Mouse (Mus musculus): ENCODE results near the gene Mroh8. TPM values are rescaled to one million over a fixed set of nuclear protein-coding genes. Genes with fewer than 3 reads are reported as not detected.
A peak's percentile ranks its signal among the peaks of the same experiment; 100 is the strongest.

Mroh8 gene
- polyA plus RNA-seq, 1 experiment from 2014 or later: 0.44 TPM

DNA sequence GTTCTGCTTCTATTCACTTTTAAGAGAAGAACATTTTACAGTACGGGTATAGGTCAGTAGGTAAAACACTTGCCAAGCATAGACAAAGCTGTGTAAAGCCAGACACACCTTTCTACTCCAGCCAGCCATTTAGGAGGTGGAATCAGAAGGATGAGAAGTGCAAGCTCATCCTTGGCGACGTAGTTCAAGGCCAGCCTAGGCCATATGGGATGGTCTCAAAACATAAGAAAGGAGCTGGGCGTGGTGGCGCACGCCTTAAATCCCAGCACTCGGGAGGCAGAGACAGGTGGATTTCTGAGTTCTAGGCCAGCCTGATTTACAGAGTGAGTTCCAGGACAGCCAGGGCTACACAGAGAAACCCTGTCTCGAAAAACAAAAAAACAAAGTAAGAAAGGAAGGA lies 30.3 kb upstream of the Mroh8 start:
- H3K27me3 ChIP-seq (ENCODE audit: insufficient read depth, poor library complexity, severe bottlenecking): no peaks in the 10 kb centered on the region
- WGBS: 98% methylated on average over 8 of the region's 8 CpGs
- no peak for DNase-seq (ENCODE audit: low spot score)
- H3K4me1 ChIP-seq (replicated peaks): no peaks in the 10 kb centered on the region
- peaks cover 98% of the 10 kb centered on the region for H3K36me3 ChIP-seq
- no peaks in the 10 kb centered on the region for H3K9me3 ChIP-seq
- H3K27ac ChIP-seq: no peak overlapping the region
- H3K4me3 ChIP-seq: no peak overlapping the region

DNA sequence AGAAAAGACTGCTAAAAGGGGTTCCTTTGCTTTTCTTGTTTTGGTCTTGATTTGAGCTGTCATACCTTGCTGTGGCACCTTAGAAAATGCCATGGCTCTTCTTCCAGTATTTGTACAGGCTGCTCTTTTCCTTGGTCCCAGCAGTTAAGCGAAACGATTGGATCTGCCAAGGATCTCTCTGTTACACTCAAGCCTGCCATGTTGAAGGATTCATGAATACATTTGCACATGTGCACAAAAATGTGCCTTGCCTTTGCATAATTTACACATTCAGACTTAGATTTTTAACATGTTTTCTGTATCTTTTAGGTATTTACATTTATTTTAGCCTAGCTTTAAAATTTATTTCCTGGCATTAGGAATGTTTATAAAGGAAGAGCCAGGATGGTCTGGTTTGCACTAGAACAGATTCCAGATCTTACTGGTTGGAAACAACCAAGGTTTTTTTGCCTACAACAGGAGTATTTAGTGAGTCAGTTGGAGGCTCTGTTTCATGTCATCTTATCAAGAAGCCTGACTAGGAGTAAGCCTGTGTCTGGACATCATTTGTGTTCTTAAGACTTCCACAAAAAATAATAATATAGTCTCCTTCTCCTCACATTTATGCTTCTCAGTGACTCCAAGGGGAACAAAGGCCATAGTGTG lies 29.0 kb upstream of the Mroh8 start:
- Histone ChIP-seq H3K4me1 (replicated peaks) (no peaks in the 10 kb centered on the region), H3K4me3 (no peak overlapping the region), H3K36me3 (peaks cover 98% of the 10 kb centered on the region), H3K27ac (no peak overlapping the region), H3K27me3 (ENCODE audit: insufficient read depth, poor library complexity, severe bottlenecking) (no peaks in the 10 kb centered on the region), H3K9me3 (no peaks in the 10 kb centered on the region)
- DNase-seq (ENCODE audit: low spot score): no peak
- 98% methylated on average over 2 of the region's 2 CpGs for WGBS

DNA sequence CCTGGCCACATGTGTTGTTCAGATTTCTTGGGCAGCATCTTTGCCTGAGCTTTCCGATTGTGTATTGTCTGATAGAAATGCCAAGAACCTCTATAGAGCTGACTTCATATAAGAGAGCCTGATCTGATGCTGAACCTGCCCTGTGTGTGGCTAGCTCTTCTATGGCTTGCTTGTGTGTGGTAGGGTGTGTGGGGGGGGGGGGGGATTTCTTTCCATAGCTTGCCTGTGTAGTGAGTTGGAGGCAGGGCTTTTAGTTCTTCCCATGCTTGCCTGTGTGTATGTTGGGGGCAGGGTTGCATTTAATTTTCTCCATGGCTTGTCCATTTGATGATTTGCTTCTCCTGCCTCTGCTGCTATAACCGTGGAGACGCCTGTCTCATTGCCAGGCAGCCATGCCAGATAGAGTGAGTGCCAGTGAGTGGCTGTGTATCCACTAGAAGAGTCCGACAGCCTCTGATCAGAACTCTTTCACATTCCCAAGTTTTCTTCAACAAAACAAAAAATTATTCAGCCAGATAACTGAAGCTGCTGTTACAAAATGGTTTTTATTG lies 28.4 kb upstream of the Mroh8 start:
- 91% methylated on average over 4 of the region's 4 CpGs for WGBS
- no peak overlapping the region for H3K27ac ChIP-seq
- peaks cover 98% of the 10 kb centered on the region for H3K36me3 ChIP-seq

DNA sequence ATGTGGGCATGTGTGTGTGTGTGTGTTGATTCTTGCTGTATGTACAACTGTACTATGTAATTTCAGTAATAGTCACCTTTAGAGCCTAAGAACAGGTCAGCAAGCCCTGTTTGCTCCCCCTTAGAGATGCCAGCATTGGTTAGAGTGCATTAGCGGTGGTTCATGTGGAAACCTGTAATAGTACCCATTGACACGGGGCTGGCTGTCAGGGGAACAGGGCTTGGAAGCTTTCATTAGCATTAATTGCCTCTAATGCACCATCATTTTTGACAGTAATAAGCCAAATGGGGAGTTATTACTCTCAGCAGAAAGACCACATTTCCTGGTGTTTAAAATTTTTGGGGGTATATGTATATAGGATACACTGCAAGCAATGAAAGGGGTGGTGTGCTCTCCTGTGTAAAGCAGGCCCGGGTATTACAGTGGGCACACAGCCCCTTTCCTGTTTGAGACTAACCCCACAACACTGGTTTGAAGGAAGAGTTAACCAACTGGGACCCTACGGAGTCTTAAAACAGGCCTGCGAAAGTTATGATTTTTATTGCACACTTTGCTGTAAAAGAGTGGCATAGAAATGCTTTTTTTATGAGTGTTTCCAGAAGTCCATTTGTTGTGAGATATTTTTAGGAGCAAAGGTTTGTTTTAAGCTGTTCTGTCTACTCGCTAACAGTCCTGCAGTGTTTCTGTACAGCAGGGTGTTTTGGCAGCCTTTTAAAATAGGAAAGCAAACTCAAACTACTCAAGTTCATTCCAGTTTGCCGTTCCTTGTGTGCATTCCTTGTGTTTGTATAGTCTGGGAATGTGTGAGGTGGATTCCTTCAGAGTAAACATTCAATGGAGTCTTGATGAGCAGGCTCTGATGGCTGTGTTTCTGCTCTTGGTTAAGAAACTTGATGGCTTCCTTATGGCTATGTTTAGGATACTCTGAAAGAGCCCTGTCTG lies 27.0 kb upstream of the Mroh8 start:
- Histone ChIP-seq H3K27ac (no peak overlapping the region), H3K36me3 (peaks cover 98% of the 10 kb centered on the region), H3K4me1 (replicated peaks) (no peaks in the 10 kb centered on the region), H3K27me3 (ENCODE audit: insufficient read depth, poor library complexity, severe bottlenecking) (no peaks in the 10 kb centered on the region), H3K9me3 (no peaks in the 10 kb centered on the region), H3K4me3 (no peak overlapping the region)
- DNase-seq (ENCODE audit: low spot score): no peak
- 92% methylated on average over 7 of the region's 7 CpGs for WGBS

More for the DNA sequence above, 28.4 kb upstream of the Mroh8 start:
- Histone ChIP-seq H3K4me3 (no peak overlapping the region), H3K9me3 (no peaks in the 10 kb centered on the region), H3K27me3 (ENCODE audit: insufficient read depth, poor library complexity, severe bottlenecking) (no peaks in the 10 kb centered on the region), H3K4me1 (replicated peaks) (no peaks in the 10 kb centered on the region)
- DNase-seq (ENCODE audit: low spot score): no peak

DNA sequence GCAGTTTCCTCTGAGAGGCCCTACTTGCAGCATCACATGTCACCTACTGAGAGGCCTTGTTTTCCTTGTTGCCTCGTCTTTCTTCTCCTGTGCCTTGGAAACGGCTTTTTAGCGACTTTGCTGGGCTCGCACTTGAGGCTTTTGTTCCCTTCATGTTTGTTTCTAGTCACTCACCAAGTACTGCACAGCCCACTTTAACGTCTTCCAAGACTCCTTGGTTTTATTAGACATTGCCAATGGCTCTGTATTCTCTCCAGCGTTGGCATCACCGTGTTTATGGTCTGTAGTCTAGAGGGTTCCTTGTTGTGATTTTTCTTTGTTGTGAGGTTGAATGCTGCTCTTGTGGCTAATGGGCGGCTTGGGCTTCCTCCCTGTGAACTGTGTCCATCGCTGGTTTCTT lies 23.7 kb upstream of the Mroh8 start:
- Histone ChIP-seq H3K36me3 (peaks cover 97% of the 10 kb centered on the region), H3K27ac (no peak overlapping the region; the same call in 1 of the 2 replicates)

DNA sequence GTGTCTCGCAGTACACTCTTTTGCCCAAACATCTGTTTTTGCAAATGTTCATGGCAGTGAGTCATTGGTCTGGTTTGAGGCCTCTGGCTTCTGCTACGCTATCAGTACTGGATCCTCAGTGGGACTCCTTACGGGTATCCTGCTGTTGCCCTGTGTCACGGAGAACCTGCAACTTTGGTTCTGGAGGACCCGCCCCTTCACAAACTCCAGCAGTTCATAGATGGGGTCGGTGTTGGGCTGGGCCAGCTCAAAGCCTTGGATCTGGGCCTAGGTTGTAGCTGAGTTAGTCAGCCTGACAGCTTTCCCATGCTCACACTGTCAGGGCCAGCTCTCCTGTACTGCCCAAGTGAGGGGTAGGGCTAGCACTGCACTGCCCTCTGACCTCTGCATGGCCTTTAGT lies 20.7 kb upstream of the Mroh8 start:
- H3K27me3 ChIP-seq (ENCODE audit: insufficient read depth, poor library complexity, severe bottlenecking): no peaks in the 10 kb centered on the region
- no peak for DNase-seq (ENCODE audit: low spot score)
- no peaks in the 10 kb centered on the region for H3K9me3 ChIP-seq
- peaks cover 99% of the 10 kb centered on the region for H3K36me3 ChIP-seq
- H3K4me1 ChIP-seq (replicated peaks): no peaks in the 10 kb centered on the region
- no peak overlapping the region for H3K27ac ChIP-seq
- 95% methylated on average over 6 of the region's 6 CpGs for WGBS
- no peak overlapping the region for H3K4me3 ChIP-seq

More for the DNA sequence above, 23.7 kb upstream of the Mroh8 start:
- WGBS: 66% methylated on average over 9 of the region's 9 CpGs
- DNase-seq (ENCODE audit: low spot score): no peak
- Histone ChIP-seq H3K4me3 (no peak overlapping the region), H3K4me1 (replicated peaks) (no peaks in the 10 kb centered on the region), H3K27me3 (ENCODE audit: insufficient read depth, poor library complexity, severe bottlenecking) (no peaks in the 10 kb centered on the region), H3K9me3 (no peaks in the 10 kb centered on the region)

DNA sequence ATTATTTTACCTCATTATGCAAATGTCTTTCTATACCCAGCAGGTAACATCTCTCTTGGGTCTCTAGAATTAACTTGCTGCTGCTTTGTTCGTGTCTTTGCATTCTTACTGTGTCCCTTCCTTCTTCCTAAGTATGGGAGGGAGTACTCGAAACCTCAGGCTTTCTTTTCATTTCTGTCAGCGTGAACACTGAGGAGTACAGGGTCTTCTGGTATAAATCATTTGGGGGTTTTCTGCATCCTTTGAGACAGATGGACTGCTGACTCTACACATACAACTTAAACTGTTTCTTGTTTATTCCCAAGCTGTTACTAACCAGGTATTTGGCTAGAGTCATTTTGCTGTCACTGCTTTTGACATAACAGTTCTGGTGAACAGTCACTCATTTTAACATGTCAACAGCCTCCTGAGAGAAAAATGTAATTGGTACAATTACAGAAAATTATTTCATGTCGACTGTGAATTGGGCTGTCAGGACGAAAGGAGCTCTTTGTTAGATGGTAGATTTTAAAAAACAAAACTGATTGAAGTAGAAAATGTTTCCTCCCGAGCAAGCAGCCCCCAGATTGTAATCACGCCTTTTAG lies 16.8 kb upstream of the Mroh8 start:
- Histone ChIP-seq H3K27ac (no peak overlapping the region), H3K27me3 (ENCODE audit: insufficient read depth, poor library complexity, severe bottlenecking) (no peaks in the 10 kb centered on the region), H3K4me3 (no peak overlapping the region), H3K4me1 (replicated peaks) (no peaks in the 10 kb centered on the region), H3K9me3 (no peaks in the 10 kb centered on the region), H3K36me3 (peaks cover 98% of the 10 kb centered on the region)
- DNase-seq (ENCODE audit: low spot score): no peak
- 86% methylated on average over 7 of the region's 7 CpGs for WGBS

- WGBS: 35% methylated on average over 2 of the region's 2 CpGs
- Histone ChIP-seq H3K27ac (no peak overlapping the region), H3K4me1 (replicated peaks) (no peaks in the 10 kb centered on the region), H3K9me3 (no peaks in the 10 kb centered on the region), H3K27me3 (ENCODE audit: insufficient read depth, poor library complexity, severe bottlenecking) (no peaks in the 10 kb centered on the region), H3K36me3 (peaks cover 99% of the 10 kb centered on the region), H3K4me3 (no peak overlapping the region)
- peak; percentile 64 for DNase-seq (ENCODE audit: low spot score)
These were observed 12.7 kb upstream of the Mroh8 start for GRCm38 (mm10) chr2:157292093-157292492.

DNA sequence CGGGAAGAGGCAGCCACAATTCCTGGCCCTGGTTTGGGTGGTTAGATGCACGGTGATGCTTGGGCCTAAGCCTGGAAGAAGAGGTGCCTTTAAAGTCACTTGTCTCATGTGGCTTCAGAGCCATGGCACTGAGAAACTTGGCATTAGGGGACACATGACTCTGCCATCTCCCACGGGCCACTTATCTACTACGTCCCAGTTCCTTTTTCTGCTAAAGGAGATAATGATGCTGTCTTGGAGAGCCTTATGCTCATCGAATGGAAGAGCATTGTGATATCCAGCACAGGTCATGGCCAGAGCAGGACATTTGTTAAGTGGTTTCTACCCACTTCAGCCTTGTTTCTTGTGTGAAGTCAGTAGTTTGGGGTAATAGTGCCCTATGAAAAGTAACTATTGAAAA lies 9.6 kb upstream of the Mroh8 start:
- no peak for DNase-seq (ENCODE audit: low spot score)
- Histone ChIP-seq H3K27me3 (ENCODE audit: insufficient read depth, poor library complexity, severe bottlenecking) (no peaks in the 10 kb centered on the region), H3K36me3 (peaks cover 99% of the 10 kb centered on the region), H3K4me1 (replicated peaks) (no peaks in the 10 kb centered on the region), H3K9me3 (no peaks in the 10 kb centered on the region), H3K27ac (no peak overlapping the region), H3K4me3 (no peak overlapping the region)
- WGBS: 90% methylated on average over 5 of the region's 5 CpGs

DNA sequence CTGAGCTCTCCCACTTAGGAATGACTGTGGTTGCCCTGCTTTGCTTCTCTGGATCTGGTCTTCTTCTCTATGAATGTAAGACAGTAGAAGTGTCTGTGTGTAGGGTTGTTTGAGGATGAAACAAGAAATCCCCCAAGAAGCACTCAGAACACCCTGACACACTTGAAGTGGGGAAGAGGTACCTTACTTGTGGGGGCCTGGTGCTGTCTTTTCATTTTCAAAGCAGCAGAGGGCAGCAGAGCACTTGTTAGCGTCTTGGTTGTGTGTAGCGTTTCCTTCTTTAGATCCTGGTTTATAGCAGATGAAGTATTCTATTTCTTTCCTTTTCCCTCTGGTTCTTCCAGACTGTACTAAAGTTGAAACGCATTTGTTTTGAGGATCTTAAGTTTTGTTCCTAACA lies 8.2 kb upstream of the Mroh8 start:
- Histone ChIP-seq H3K4me1 (replicated peaks) (no peaks in the 10 kb centered on the region), H3K36me3 (peaks cover 99% of the 10 kb centered on the region), H3K27me3 (ENCODE audit: insufficient read depth, poor library complexity, severe bottlenecking) (no peaks in the 10 kb centered on the region), H3K9me3 (no peaks in the 10 kb centered on the region), H3K27ac (no peak overlapping the region; the same call in 1 of the 2 replicates), H3K4me3 (no peak overlapping the region)
- peak; percentile 18 for DNase-seq (ENCODE audit: low spot score)
- 48% methylated on average over 3 of the region's 3 CpGs for WGBS

- no peak for DNase-seq (ENCODE audit: low spot score)
- 89% methylated on average over 6 of the region's 6 CpGs for WGBS
- no peaks in the 10 kb centered on the region for H3K9me3 ChIP-seq
- no peak overlapping the region for H3K27ac ChIP-seq
- no peaks in the 10 kb centered on the region for H3K27me3 ChIP-seq (ENCODE audit: insufficient read depth, poor library complexity, severe bottlenecking)
- peaks cover 72% of the 10 kb centered on the region for H3K36me3 ChIP-seq
- H3K4me3 ChIP-seq: no peak overlapping the region
- peaks cover 20% of the 10 kb centered on the region for H3K4me1 ChIP-seq (replicated peaks)
These were observed 4.0 kb upstream of the Mroh8 start for GRCm38 (mm10) chr2:157283321-157283720.

DNA sequence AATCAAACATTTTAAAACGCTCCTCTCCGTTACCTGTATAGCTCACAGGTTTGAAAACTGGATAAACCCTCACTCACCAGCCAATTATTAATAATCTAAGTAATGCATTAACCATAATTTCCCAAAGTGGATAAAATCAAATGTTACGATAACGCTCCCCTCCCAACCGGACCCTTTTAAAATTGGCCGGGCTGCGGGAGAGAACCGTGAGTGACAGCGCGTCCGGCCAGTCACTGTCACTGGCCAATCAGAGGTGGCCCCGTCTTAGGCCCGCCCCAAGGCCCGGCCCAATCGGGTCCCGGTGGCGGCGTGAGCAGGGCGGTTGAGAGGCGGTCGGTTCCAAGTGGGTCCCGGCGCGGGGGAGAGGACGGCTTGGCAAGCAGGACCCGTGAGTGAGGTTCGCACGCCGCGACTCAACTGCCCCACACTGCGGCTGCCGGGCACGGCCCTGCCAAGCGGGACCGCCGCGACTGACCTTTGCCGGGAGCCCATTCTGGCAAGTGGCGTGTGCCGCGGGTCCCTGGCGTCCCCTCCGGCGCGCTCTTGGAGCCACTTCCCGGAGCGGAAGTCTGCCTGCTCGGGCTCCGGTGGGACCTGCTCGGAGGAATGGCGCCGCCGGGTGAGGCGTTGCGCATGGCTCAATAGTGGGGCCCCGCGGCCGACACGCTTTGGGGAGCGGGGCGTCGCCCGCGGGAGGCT lies 483 bp downstream of the Mroh8 start, which contains the start of gene Rpn2:
Rpn2 (plus strand) TSS at position 301 of the 699 bp plus-strand sequence.
- Histone ChIP-seq H3K9me3 (no peaks in the 10 kb centered on the region), H3K4me3 (peak within 1 kb of the TSS; percentile 85), H3K27me3 (ENCODE audit: insufficient read depth, poor library complexity, severe bottlenecking) (no peaks in the 10 kb centered on the region), H3K36me3 (peaks cover 27% of the 10 kb centered on the region), H3K4me1 (replicated peaks) (peaks cover 24% of the 10 kb centered on the region), H3K27ac (peak within 1 kb of the TSS; percentile 96)
- DNase-seq (ENCODE audit: low spot score): peak; percentile 97
- under 1% methylated on average over 64 of the region's 64 CpGs for WGBS
